Mouse (Mus musculus): ENCODE results near the gene Scgb1b15.
"Not testable (repeated sequence)": the region's sequence is repeated elsewhere in the genome, so short reads cannot be mapped to it uniquely, and the experiment has no call there.

GRCm38 (mm10) chr7:32836254-32836653, at the start of gene Scgb1b15:
- not testable (repeated sequence) for TF ChIP-seq CTCF (IDR thresholded peaks at IDR 0.05); POLR2A (IDR thresholded peaks at IDR 0.05; ENCODE audit: insufficient read depth, low read depth, low read length); EP300 (IDR thresholded peaks at IDR 0.05; ENCODE audit: insufficient read depth, low read depth, low read length)

All from heart, adult 2 months (tissue).